Mouse (Mus musculus) hindbrain, embryonic 16.5 days (tissue): ENCODE measurements at regions not wholly inside any gene's neighbourhood (a gene's known extent, or its start where the extent isn't known, plus 50 kb on each side); places are given as distances from the start of the nearest gene placed in this dataset.

Experiments used
- ATAC-seq: fragments of 200-750 bp; cut with Nextera tagmentation; 2 replicates; pipeline ENCODE4 v1.8.0; 2017; ENCODE audit warnings: moderate TSS enrichment, moderate library complexity
- H3K27ac ChIP-seq: fragments of 300-500 bp; sonication (generic); 2 replicates; pipeline ENCODE4 v1.5.1; 2014; ENCODE audit warnings: low read depth, mild to moderate bottlenecking, control low read depth, low read length, moderate library complexity
- H3K27me3 ChIP-seq: fragments of 300-500 bp; sonication (generic); replicated peaks from 2 replicates; pipeline ENCODE4 v1.6.1; 2014; ENCODE audit warnings: low read length; ENCODE audit not compliant: control insufficient read depth, insufficient read depth
- H3K36me3 ChIP-seq: fragments of 300-500 bp; sonication (generic); 2 replicates; pipeline ENCODE4 v1.6.1; 2014; ENCODE audit warnings: mild to moderate bottlenecking, low read length, moderate library complexity, mixed read lengths; ENCODE audit not compliant: control insufficient read depth, insufficient read depth
- H3K4me1 ChIP-seq: fragments of 300-500 bp; sonication (generic); 2 replicates; pipeline ENCODE4 v1.6.1; 2014; ENCODE audit warnings: low read depth, low read length; ENCODE audit not compliant: control insufficient read depth, insufficient read depth
- H3K4me2 ChIP-seq: fragments of 300-500 bp; sonication (generic); 2 replicates; pipeline ENCODE4 v1.6.1; 2014; ENCODE audit warnings: mild to moderate bottlenecking, low read length, control low read depth, moderate library complexity
- H3K4me3 ChIP-seq: fragments of 300-500 bp; sonication (generic); 2 replicates; pipeline ENCODE4 v1.5.1; 2014; ENCODE audit warnings: mild to moderate bottlenecking, low read length, control low read depth, moderate library complexity
- H3K9ac ChIP-seq: fragments of 300-500 bp; sonication (generic); 2 replicates; pipeline ENCODE4 v1.6.1; 2014; ENCODE audit warnings: low read depth, mild to moderate bottlenecking, control low read depth, low read length, moderate library complexity
- H3K9me3 ChIP-seq: fragments of 300-500 bp; sonication (generic); 2 replicates; pipeline ENCODE4 v1.6.1; 2014; ENCODE audit warnings: mild to moderate bottlenecking, low read length, moderate library complexity; ENCODE audit not compliant: control insufficient read depth
- WGBS: fragments of 180-500 bp; shearing (Covaris S2); extraction: QIAGEN DNeasy Blood & Tissue Kit; methylation state at CpG from one replicate; pipeline ENCODE4 v1.1.7; 2014; 5-methylcytosine and 5-hydroxymethylcytosine counted together

GRCm38 (mm10) chr7:83104426-83104825 is 237.3 kb downstream of the Mex3b start:
- no peak for ATAC-seq
- no peak overlapping the region for H3K4me2 ChIP-seq
- no peaks in the 10 kb centered on the region for H3K36me3 ChIP-seq
- H3K9me3 ChIP-seq = no peaks in the 10 kb centered on the region
- no peaks in the 10 kb centered on the region for H3K27me3 ChIP-seq
- no peak overlapping the region for H3K9ac ChIP-seq
- 81% methylated on average over 1 of the region's 1 CpGs for WGBS
- H3K27ac ChIP-seq = no peak overlapping the region
- no peak overlapping the region for H3K4me3 ChIP-seq
- H3K4me1 ChIP-seq = no peaks in the 10 kb centered on the region

DNA sequence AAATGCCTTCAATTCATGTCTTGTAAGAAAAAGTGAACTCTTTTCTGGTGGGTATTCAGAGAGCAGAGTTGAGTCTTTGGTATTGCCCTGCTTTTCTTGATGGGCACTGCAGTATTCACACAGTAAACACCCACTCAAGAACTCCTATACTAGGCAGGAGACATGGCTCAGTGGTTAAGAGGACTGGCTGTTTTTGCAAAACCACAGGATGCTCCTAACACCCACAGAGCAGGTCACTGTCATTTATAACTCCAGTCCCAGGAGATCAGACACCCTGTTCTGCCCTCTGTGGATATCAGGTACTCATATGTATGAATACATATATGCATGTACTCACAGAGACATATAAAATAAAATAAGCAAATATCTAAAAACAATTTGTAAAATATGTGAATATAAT is 238.5 kb downstream of the Mex3b start:
- ATAC-seq = no peak
- H3K4me2 ChIP-seq = no peak overlapping the region
- no peak overlapping the region for H3K9ac ChIP-seq
- H3K9me3 ChIP-seq = no peaks in the 10 kb centered on the region
- no peak overlapping the region for H3K27ac ChIP-seq
- no peaks in the 10 kb centered on the region for H3K4me1 ChIP-seq
- H3K27me3 ChIP-seq = no peaks in the 10 kb centered on the region
- H3K36me3 ChIP-seq = no peaks in the 10 kb centered on the region
- no peak overlapping the region for H3K4me3 ChIP-seq

DNA sequence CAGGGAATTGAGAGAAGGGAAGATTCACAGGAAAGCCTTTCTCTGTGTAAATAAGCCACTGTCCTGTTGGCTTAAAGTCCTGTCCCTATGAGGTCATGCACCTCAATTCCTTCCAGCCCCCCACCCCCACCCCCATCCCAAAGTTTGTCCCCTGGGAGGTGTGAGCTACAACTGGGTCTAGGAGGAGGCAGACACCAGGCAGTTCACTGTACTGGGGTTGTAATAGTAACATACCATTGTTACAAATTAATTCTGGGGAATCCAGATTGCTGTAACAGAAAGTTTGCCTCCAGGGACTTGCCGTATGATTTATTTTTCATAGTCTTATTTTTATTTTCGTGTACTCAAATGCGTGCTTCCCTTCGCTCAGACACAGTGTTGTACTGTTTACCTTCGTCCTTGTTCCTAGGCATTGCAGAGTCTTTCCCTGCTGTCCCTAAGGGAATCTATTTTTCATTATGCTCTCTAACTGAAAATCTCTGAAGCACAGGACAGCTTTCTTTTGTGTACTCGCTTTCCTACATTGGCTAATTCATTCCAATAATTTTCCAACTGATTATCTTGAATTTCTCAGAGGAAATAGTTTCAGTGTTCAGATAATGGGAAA is 244.2 kb downstream of the Mex3b start:
- H3K36me3 ChIP-seq = no peaks in the 10 kb centered on the region
- no peak overlapping the region for H3K9ac ChIP-seq
- H3K27ac ChIP-seq = no peak overlapping the region
- peak; percentile 58; the same call in 1 of the 2 replicates for ATAC-seq
- no peaks in the 10 kb centered on the region; the same call in 1 of the 2 replicates for H3K4me1 ChIP-seq
- no peaks in the 10 kb centered on the region for H3K27me3 ChIP-seq
- no peak overlapping the region for H3K4me2 ChIP-seq
- WGBS = 62% methylated on average over 6 of the region's 6 CpGs
- H3K4me3 ChIP-seq = no peak overlapping the region
- H3K9me3 ChIP-seq = no peaks in the 10 kb centered on the region

DNA sequence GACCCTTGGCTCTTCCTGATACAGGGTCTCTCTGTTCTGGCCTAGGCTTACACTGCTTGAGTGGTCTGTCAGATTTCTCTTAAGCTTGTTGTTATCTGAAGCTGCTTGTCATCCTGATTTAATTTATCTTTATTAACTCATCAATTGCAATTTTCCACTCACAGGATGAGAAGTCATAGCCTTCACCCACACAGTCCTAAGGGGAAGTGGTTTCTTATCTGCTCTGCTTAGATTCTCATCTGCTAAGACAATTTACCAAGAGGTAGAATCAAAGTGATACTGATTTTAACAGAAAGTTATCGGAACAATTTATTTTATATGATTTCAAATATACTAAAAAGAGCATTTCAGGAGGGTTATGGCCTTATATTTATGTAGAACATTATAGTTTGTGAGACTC is 249.4 kb downstream of the Mex3b start:
- no peak for ATAC-seq
- Histone ChIP-seq H3K4me1 (no peaks in the 10 kb centered on the region; the same call in 1 of the 2 replicates), H3K4me2 (no peak overlapping the region), H3K27ac (no peak overlapping the region), H3K36me3 (no peaks in the 10 kb centered on the region), H3K9me3 (no peaks in the 10 kb centered on the region), H3K4me3 (no peak overlapping the region), H3K27me3 (no peaks in the 10 kb centered on the region), H3K9ac (no peak overlapping the region)
- WGBS = 95% methylated on average over 1 of the region's 1 CpGs

- Histone ChIP-seq H3K4me3 (no peak overlapping the region), H3K27ac (no peak overlapping the region), H3K36me3 (no peaks in the 10 kb centered on the region), H3K9me3 (no peaks in the 10 kb centered on the region), H3K4me1 (no peaks in the 10 kb centered on the region), H3K27me3 (no peaks in the 10 kb centered on the region), H3K9ac (no peak overlapping the region), H3K4me2 (no peak overlapping the region)
- 92% methylated on average over 3 of the region's 3 CpGs for WGBS
- ATAC-seq = no peak
Observed at GRCm38 (mm10) chr7:83117065-83117464, 249.9 kb downstream of the Mex3b start.

- 77% methylated on average over 4 of the region's 4 CpGs for whole genome bisulfite sequencing
- Histone ChIP-seq H3K4me2 (no peak overlapping the region), H3K27me3 (no peaks in the 10 kb centered on the region), H3K4me3 (no peak overlapping the region), H3K9ac (no peak overlapping the region), H3K9me3 (no peaks in the 10 kb centered on the region), H3K4me1 (no peaks in the 10 kb centered on the region), H3K36me3 (no peaks in the 10 kb centered on the region), H3K27ac (no peak overlapping the region)
- no peak for ATAC-seq
Observed at GRCm38 (mm10) chr7:83126196-83126595, 259.1 kb downstream of the Mex3b start.

DNA sequence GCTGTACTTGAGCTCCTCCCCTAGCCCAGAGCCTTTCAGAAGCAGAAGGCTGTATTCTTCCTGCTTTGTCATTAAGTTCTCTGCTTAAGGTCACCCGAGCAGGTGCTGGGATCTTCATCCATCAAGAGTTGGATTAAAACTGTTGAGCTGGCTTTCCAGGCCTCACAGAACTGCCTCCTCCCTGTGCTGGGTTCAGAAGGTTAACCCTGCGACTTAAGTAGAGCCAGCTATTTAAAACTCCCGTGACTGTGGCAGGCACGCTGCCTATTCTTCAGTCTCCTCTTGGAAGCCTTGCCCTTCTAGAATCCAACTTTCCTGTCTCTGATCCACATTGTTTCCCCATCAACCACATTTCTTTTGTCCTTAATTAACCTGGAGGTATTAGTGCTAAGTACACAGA is 273.1 kb downstream of the Mex3b start:
- Histone ChIP-seq H3K9me3 (no peaks in the 10 kb centered on the region), H3K9ac (no peak overlapping the region), H3K36me3 (no peaks in the 10 kb centered on the region), H3K4me2 (no peak overlapping the region), H3K4me1 (no peaks in the 10 kb centered on the region), H3K4me3 (no peak overlapping the region), H3K27ac (no peak overlapping the region), H3K27me3 (no peaks in the 10 kb centered on the region)
- 56% methylated on average over 4 of the region's 4 CpGs for WGBS
- no peak for ATAC-seq

GRCm38 (mm10) chr7:83140658-83141057 is 273.5 kb downstream of the Mex3b start:
- Histone ChIP-seq H3K9me3 (no peaks in the 10 kb centered on the region), H3K4me1 (no peaks in the 10 kb centered on the region), H3K9ac (no peak overlapping the region), H3K36me3 (no peaks in the 10 kb centered on the region), H3K27me3 (no peaks in the 10 kb centered on the region), H3K4me3 (no peak overlapping the region), H3K4me2 (no peak overlapping the region), H3K27ac (no peak overlapping the region)
- 83% methylated on average over 3 of the region's 3 CpGs for WGBS
- ATAC-seq = no peak

DNA sequence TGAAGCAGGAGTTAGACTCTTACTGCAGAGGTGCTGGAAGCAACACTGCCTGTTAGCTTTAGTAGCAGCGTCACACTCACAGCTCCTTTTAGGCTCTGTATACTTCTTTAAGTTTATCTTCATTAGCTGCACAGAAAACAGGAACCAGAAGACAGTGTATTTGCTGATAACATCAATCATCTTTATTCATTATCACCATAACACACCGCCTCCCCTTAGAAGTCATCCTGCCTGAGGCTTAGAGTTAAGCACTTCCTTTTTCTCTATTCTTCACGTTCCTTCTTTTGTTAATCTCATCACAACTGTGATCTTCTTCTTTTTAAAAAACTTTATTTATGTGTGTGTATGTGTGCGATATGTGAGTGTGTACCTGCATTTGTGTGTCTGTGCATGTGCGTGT is 276.9 kb downstream of the Mex3b start:
- H3K27ac ChIP-seq = no peak overlapping the region
- H3K27me3 ChIP-seq = no peaks in the 10 kb centered on the region
- 87% methylated on average over 5 of the region's 5 CpGs for WGBS
- no peak overlapping the region for H3K9ac ChIP-seq
- ATAC-seq = no peak
- H3K36me3 ChIP-seq = no peaks in the 10 kb centered on the region
- no peak overlapping the region for H3K4me3 ChIP-seq
- no peak overlapping the region for H3K4me2 ChIP-seq
- no peaks in the 10 kb centered on the region for H3K9me3 ChIP-seq
- no peaks in the 10 kb centered on the region for H3K4me1 ChIP-seq

DNA sequence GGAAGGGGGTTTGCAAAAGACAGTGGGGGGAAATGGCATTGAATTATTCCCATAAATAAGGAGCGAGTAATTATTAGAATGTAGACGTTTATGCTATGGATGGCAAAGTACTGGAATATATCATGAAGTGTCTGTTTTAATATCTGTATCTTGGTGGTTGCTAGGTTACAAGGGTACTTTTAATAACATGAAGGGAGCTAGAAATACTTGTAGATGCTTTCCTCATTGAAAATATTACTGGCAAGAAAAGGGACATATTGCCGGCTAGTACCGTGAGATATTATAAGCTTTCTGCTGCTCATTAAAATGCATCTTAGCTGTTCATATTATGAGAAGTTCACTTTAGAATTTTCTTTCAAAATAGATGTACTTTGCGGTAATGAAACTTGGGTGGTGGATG is 278.4 kb downstream of the Mex3b start:
- H3K9me3 ChIP-seq = no peaks in the 10 kb centered on the region
- H3K27ac ChIP-seq = no peak overlapping the region
- ATAC-seq = peak; percentile 50; the same call in 1 of the 2 replicates
- 72% methylated on average over 5 of the region's 5 CpGs for WGBS
- no peaks in the 10 kb centered on the region for H3K36me3 ChIP-seq
- no peaks in the 10 kb centered on the region for H3K27me3 ChIP-seq
- H3K4me3 ChIP-seq = no peak overlapping the region
- no peak overlapping the region for H3K4me2 ChIP-seq
- H3K4me1 ChIP-seq = no peaks in the 10 kb centered on the region
- H3K9ac ChIP-seq = no peak overlapping the region
